18 mouse cellular contexts compared by ENCODE assay signal in the genomic region with DNA sequence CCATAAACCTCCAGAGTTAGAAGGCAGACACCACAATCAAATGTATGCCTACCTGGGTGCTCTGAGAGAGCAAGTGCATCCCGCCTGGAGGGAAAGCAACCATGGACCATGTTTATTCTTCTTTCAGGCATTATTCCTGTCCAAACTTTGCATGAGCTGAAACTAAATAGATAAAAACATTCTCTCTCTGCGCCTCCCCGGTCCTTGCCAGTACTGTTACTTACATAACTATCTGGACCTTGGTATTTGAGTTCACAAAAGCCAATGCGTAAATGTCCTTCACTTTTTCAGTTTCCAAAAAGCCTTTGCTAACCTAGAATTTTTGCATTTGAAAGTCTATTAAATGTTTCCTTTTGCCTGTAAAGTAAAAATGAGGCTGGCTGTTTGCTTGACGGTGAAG. TPM values are rescaled to one million over a fixed set of nuclear protein-coding genes. Genes with fewer than 3 reads are reported as not detected.
"Had no signal": no experiment of that assay in that cellular context is flagged by ENCODE, and none has a peak within 500 bp of the region (broad histone marks: within the 10 kb centered on the region; RNA-seq: fewer than 3 reads in every experiment).

No protein-coding gene starts in this region.

- H3K27ac ChIP-seq: left cerebral cortex, adult 2 months; macrophage; midbrain, embryonic 12.5 days; midbrain, embryonic 15.5 days; neural tube, embryonic 12.5 days; neural tube, embryonic 15.5 days; stomach, postnatal 0 days had no signal

- DNase-seq: kidney, postnatal 10 days; layer of hippocampus, postnatal 36 days; lung, embryonic 14.5 days; right cerebral cortex, adult 18-20 months; right cerebral cortex, postnatal 14 days; right cerebral cortex, postnatal 4 days; thymus, adult 2 months; thymus, postnatal 14 days; thymus, postnatal 4 days had no signal

- H3K36me3 ChIP-seq: midbrain, embryonic 12.5 days; midbrain, embryonic 15.5 days; neural tube, embryonic 12.5 days; neural tube, embryonic 15.5 days had no signal

- H3K4me1 ChIP-seq: midbrain, embryonic 12.5 days had no signal

- ATAC-seq: intestine, postnatal 0 days; lung, postnatal 0 days; midbrain, embryonic 15.5 days had no signal

- H3K4me3 ChIP-seq: left cerebral cortex, adult 2 months; midbrain, embryonic 12.5 days; midbrain, embryonic 15.5 days; neural tube, embryonic 12.5 days; neural tube, embryonic 15.5 days had no signal

- H3K27me3 ChIP-seq: midbrain, embryonic 12.5 days; midbrain, embryonic 15.5 days; neural tube, embryonic 12.5 days; neural tube, embryonic 15.5 days had no signal

- H3K9ac ChIP-seq: lung, embryonic 14.5 days; midbrain, embryonic 12.5 days; midbrain, embryonic 15.5 days; neural tube, embryonic 12.5 days; neural tube, embryonic 15.5 days had no signal

- H3K9me3 ChIP-seq: midbrain, embryonic 12.5 days; midbrain, embryonic 15.5 days; neural tube, embryonic 12.5 days; neural tube, embryonic 15.5 days had no signal

- H3K4me2 ChIP-seq: lung, embryonic 14.5 days; midbrain, embryonic 12.5 days; midbrain, embryonic 15.5 days; neural tube, embryonic 12.5 days; neural tube, embryonic 15.5 days had no signal

RNA-seq across cellular contexts. Expression of gene Dact1, which starts 58.9 kb away (rescaled TPM):
- polyA plus RNA-seq: macrophage had no signal
